Mouse (Mus musculus): ENCODE measurements around the gene Fgf23. TPM values are rescaled to one million over a fixed set of nuclear protein-coding genes. Genes with fewer than 3 reads are reported as not detected.

Gene Fgf23
- polyA plus RNA-seq, 1 experiment from 2014 or later, result 0.18 TPM

GRCm38 (mm10) chr6:127064815-127065214, 7.9 kb upstream of the Fgf23 start:
- peaks cover 11 to 18% of the 10 kb centered on the region in 2 experiments for H3K4me1 ChIP-seq (ENCODE audit: control insufficient read depth in 2 of 2, insufficient read depth in 2 of 2, low read length in 2 of 2)
- ATAC-seq (ENCODE audit: insufficient number of reproducible peaks, insufficient read depth, low FRiP score, low read depth), result peak; percentile 71; the same call in 1 of the 2 replicates

GRCm38 (mm10) chr6:127079867-127080731, 7.4 kb downstream of the Fgf23 start:
- H3K36me3 ChIP-seq (ENCODE audit: control insufficient read depth, insufficient read depth, low read length), result no peaks in the 10 kb centered on the region
- peak overlapping the region; percentile 98 for H3K4me2 ChIP-seq (ENCODE audit: low read length)
- H3K27ac ChIP-seq (replicated peaks in 1 of 2; ENCODE audit: control insufficient read depth in 1 of 2, insufficient read depth in 1 of 2, low read depth in 2 of 2, low read length in 2 of 2), result no peak overlapping the region
- peaks cover 24% of the 10 kb centered on the region for H3K27me3 ChIP-seq (ENCODE audit: control insufficient read depth, insufficient read depth, low read length)
- no peaks in the 10 kb centered on the region for H3K9me3 ChIP-seq (ENCODE audit: control insufficient read depth, low read length)
- H3K9ac ChIP-seq (ENCODE audit: low read length), result peak overlapping the region; percentile 74
- H3K4me3 ChIP-seq (ENCODE audit: control insufficient read depth in 1 of 2, insufficient read depth in 1 of 2, low read depth in 1 of 2, low read length in 2 of 2), result peak overlapping the region; percentile 44 to 62
- WGBS, result 2% methylated on average over 54 of the region's 59 CpGs
- H3K4me1 ChIP-seq (ENCODE audit: control insufficient read depth in 2 of 2, insufficient read depth in 2 of 2, low read length in 2 of 2), result peaks cover 10 to 12% of the 10 kb centered on the region in 2 experiments; a peak in 2 of 4 replicates
- ATAC-seq (ENCODE audit: insufficient number of reproducible peaks, insufficient read depth, low FRiP score, low read depth), result no peak

More at GRCm38 (mm10) chr6:127064815-127065214, 7.9 kb upstream of the Fgf23 start:
- Histone ChIP-seq H3K9me3 (ENCODE audit: control insufficient read depth, low read length) (no peaks in the 10 kb centered on the region), H3K36me3 (ENCODE audit: control insufficient read depth, insufficient read depth, low read length) (no peaks in the 10 kb centered on the region), H3K27me3 (ENCODE audit: control insufficient read depth, insufficient read depth, low read length) (no peaks in the 10 kb centered on the region), H3K4me2 (ENCODE audit: low read length) (peak overlapping the region; percentile 74), H3K4me3 (ENCODE audit: control insufficient read depth in 1 of 2, insufficient read depth in 1 of 2, low read depth in 1 of 2, low read length in 2 of 2) (peak overlapping the region; percentile 31 to 33), H3K9ac (ENCODE audit: low read length) (peak overlapping the region; percentile 74), H3K27ac (replicated peaks in 1 of 2; ENCODE audit: control insufficient read depth in 1 of 2, insufficient read depth in 1 of 2, low read depth in 2 of 2, low read length in 2 of 2) (peak overlapping the region; percentile 44 to 72)
- WGBS, result 0% methylated on average over 14 of the region's 14 CpGs

- Histone ChIP-seq H3K9me3 (ENCODE audit: control insufficient read depth, low read length) (no peaks in the 10 kb centered on the region), H3K36me3 (ENCODE audit: control insufficient read depth, insufficient read depth, low read length) (no peaks in the 10 kb centered on the region), H3K27ac (replicated peaks in 1 of 2; ENCODE audit: control insufficient read depth in 1 of 2, insufficient read depth in 1 of 2, low read depth in 2 of 2, low read length in 2 of 2) (no peak overlapping the region), H3K9ac (ENCODE audit: low read length) (no peak overlapping the region), H3K4me1 (ENCODE audit: control insufficient read depth in 2 of 2, insufficient read depth in 2 of 2, low read length in 2 of 2) (peaks cover 10 to 11% of the 10 kb centered on the region in 2 experiments; a peak in 2 of 4 replicates), H3K4me2 (ENCODE audit: low read length) (no peak overlapping the region), H3K4me3 (ENCODE audit: control insufficient read depth in 1 of 2, insufficient read depth in 1 of 2, low read depth in 1 of 2, low read length in 2 of 2) (no peak overlapping the region), H3K27me3 (ENCODE audit: control insufficient read depth, insufficient read depth, low read length) (peaks cover 24% of the 10 kb centered on the region)
- no peak for ATAC-seq (ENCODE audit: insufficient number of reproducible peaks, insufficient read depth, low FRiP score, low read depth)
- 69% methylated on average over 6 of the region's 6 CpGs for WGBS
Measured at GRCm38 (mm10) chr6:127081820-127082219, 9.1 kb downstream of the Fgf23 start.

- Histone ChIP-seq H3K9ac (ENCODE audit: low read length) (0 out of 2 replicates have a peak overlapping the region, but pooled peaks have one; percentile 8), H3K9me3 (ENCODE audit: control insufficient read depth, low read length) (no peaks in the 10 kb centered on the region), H3K4me3 (ENCODE audit: control insufficient read depth in 1 of 2, insufficient read depth in 1 of 2, low read depth in 1 of 2, low read length in 2 of 2) (no peak overlapping the region), H3K4me1 (ENCODE audit: control insufficient read depth in 2 of 2, insufficient read depth in 2 of 2, low read length in 2 of 2) (peaks cover 11 to 18% of the 10 kb centered on the region in 2 experiments; a peak in 3 of 4 replicates), H3K4me2 (ENCODE audit: low read length) (0 out of 2 replicates have a peak overlapping the region, but pooled peaks have one; percentile 13), H3K27ac (replicated peaks in 1 of 2; ENCODE audit: control insufficient read depth in 1 of 2, insufficient read depth in 1 of 2, low read depth in 2 of 2, low read length in 2 of 2) (peak overlapping the region; percentile 39 to 42; a peak in 2 of 4 replicates), H3K36me3 (ENCODE audit: control insufficient read depth, insufficient read depth, low read length) (peaks cover 38% of the 10 kb centered on the region), H3K27me3 (ENCODE audit: control insufficient read depth, insufficient read depth, low read length) (peaks cover 6% of the 10 kb centered on the region)
- WGBS, result 7% methylated on average over 4 of the region's 4 CpGs
- no peak for ATAC-seq (ENCODE audit: insufficient number of reproducible peaks, insufficient read depth, low FRiP score, low read depth)
Measured at GRCm38 (mm10) chr6:127086739-127087138, 14.0 kb downstream of the Fgf23 start.

- ATAC-seq (ENCODE audit: insufficient number of reproducible peaks, insufficient read depth, low FRiP score, low read depth), result no peak
- no peaks in the 10 kb centered on the region for H3K4me1 ChIP-seq (ENCODE audit: control insufficient read depth in 2 of 2, insufficient read depth in 2 of 2, low read length in 2 of 2)
- H3K9ac ChIP-seq (ENCODE audit: low read length), result no peak overlapping the region
- H3K4me3 ChIP-seq (ENCODE audit: control insufficient read depth in 1 of 2, insufficient read depth in 1 of 2, low read depth in 1 of 2, low read length in 2 of 2), result no peak overlapping the region
- H3K27ac ChIP-seq (replicated peaks in 1 of 2; ENCODE audit: control insufficient read depth in 1 of 2, insufficient read depth in 1 of 2, low read depth in 2 of 2, low read length in 2 of 2), result no peak overlapping the region
- 62% methylated on average over 7 of the region's 7 CpGs for WGBS
- no peaks in the 10 kb centered on the region for H3K27me3 ChIP-seq (ENCODE audit: control insufficient read depth, insufficient read depth, low read length)
- peaks cover 27% of the 10 kb centered on the region for H3K36me3 ChIP-seq (ENCODE audit: control insufficient read depth, insufficient read depth, low read length)
- H3K4me2 ChIP-seq (ENCODE audit: low read length), result no peak overlapping the region
- H3K9me3 ChIP-seq (ENCODE audit: control insufficient read depth, low read length), result no peaks in the 10 kb centered on the region
Measured at GRCm38 (mm10) chr6:127094565-127094964, 21.9 kb downstream of the Fgf23 start.

GRCm38 (mm10) chr6:127103506-127104275, 31.0 kb downstream of the Fgf23 start:
- no peak overlapping the region for H3K9ac ChIP-seq (ENCODE audit: low read length)
- no peaks in the 10 kb centered on the region for H3K9me3 ChIP-seq (ENCODE audit: control insufficient read depth, low read length)
- H3K4me1 ChIP-seq (ENCODE audit: control insufficient read depth in 2 of 2, insufficient read depth in 2 of 2, low read length in 2 of 2), result peaks cover 5 to 17% of the 10 kb centered on the region in 2 experiments
- no peak overlapping the region for H3K27ac ChIP-seq (replicated peaks in 1 of 2; ENCODE audit: control insufficient read depth in 1 of 2, insufficient read depth in 1 of 2, low read depth in 2 of 2, low read length in 2 of 2)
- WGBS, result 90% methylated on average over 6 of the region's 6 CpGs
- no peaks in the 10 kb centered on the region for H3K27me3 ChIP-seq (ENCODE audit: control insufficient read depth, insufficient read depth, low read length)
- H3K36me3 ChIP-seq (ENCODE audit: control insufficient read depth, insufficient read depth, low read length), result peaks cover 16% of the 10 kb centered on the region
- no peak overlapping the region for H3K4me3 ChIP-seq (ENCODE audit: control insufficient read depth in 1 of 2, insufficient read depth in 1 of 2, low read depth in 1 of 2, low read length in 2 of 2)
- ATAC-seq (ENCODE audit: insufficient number of reproducible peaks, insufficient read depth, low FRiP score, low read depth), result no peak
- H3K4me2 ChIP-seq (ENCODE audit: low read length), result no peak overlapping the region

GRCm38 (mm10) chr6:127104396-127105029, 31.8 kb downstream of the Fgf23 start:
- WGBS, result 74% methylated on average over 7 of the region's 7 CpGs
- no peak overlapping the region for H3K4me2 ChIP-seq (ENCODE audit: low read length)
- H3K27ac ChIP-seq (replicated peaks in 1 of 2; ENCODE audit: control insufficient read depth in 1 of 2, insufficient read depth in 1 of 2, low read depth in 2 of 2, low read length in 2 of 2), result no peak overlapping the region
- no peak for ATAC-seq (ENCODE audit: insufficient number of reproducible peaks, insufficient read depth, low FRiP score, low read depth)
- H3K27me3 ChIP-seq (ENCODE audit: control insufficient read depth, insufficient read depth, low read length), result no peaks in the 10 kb centered on the region
- H3K36me3 ChIP-seq (ENCODE audit: control insufficient read depth, insufficient read depth, low read length), result peaks cover 16% of the 10 kb centered on the region
- peaks cover 5 to 19% of the 10 kb centered on the region in 2 experiments for H3K4me1 ChIP-seq (ENCODE audit: control insufficient read depth in 2 of 2, insufficient read depth in 2 of 2, low read length in 2 of 2)
- no peak overlapping the region for H3K9ac ChIP-seq (ENCODE audit: low read length)
- H3K9me3 ChIP-seq (ENCODE audit: control insufficient read depth, low read length), result no peaks in the 10 kb centered on the region
- H3K4me3 ChIP-seq (ENCODE audit: control insufficient read depth in 1 of 2, insufficient read depth in 1 of 2, low read depth in 1 of 2, low read length in 2 of 2), result no peak overlapping the region

All from heart, embryonic 14.5 days (tissue).